In the genomic region with DNA sequence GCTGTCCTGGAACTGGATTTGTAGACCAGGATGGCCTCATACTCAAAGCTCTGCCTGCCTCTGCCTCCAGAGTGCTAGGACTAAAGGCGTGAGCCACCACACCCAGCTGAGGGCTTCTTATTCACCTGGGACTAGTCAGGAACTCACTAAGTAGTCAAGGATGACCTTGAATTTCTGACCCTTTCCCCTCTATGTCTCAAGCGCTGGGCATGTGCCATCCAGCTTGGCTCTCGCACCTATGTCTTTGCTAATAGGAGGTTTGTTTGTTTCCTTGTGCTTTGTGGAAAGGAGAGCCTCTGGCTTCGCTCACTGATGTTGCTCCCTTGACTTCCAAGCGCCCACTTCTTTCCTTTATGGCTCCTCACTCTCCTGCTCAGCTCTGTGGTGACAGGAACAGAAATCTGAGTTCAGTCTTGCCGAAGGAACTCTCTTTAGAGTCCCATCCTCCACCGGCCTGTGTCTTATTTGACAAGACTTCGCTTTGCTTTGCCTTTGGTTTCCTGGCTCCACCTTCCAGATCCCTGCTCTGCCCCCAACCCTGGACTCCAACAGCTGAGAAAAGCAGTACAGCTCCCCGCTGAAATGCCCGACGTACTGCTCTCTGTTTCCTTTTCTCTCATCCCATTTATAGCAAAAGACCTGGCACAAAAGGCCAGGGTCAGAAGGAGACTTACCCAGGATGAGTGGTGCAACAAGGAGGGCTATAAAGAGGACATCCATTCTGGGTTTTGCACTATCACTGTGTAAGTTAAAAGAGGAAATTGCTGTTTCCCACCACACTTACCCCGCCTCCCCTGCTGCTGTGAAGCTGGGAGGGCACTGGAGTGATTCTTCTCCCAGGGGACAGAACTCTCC, we compare ENCODE assay signal across 9 mouse cellular contexts. TPM values are rescaled to one million over a fixed set of nuclear protein-coding genes. Genes with fewer than 3 reads are reported as not detected.
DNase-seq lines count a peak whose midpoint lies in the region; ATAC-seq and TF ChIP-seq lines count a peak whose summit lies in the region.
"Had no signal": no experiment of that assay in that cellular context is flagged by ENCODE, and none has a peak within 500 bp of the region (broad histone marks: within the 10 kb centered on the region; RNA-seq: fewer than 3 reads in every experiment).

A gene (minus strand): TSS at position 795 of the 855 bp plus-strand sequence.

- peak within 1 kb of the TSS; percentile 49 for H3K4me2 ChIP-seq in stomach, embryonic 16.5 days (ENCODE audit: low read depth, low read length)

- peaks cover 31% of the 10 kb centered on the region for H3K4me1 ChIP-seq in bone marrow macrophage, adult 2 months (ENCODE audit: control insufficient read depth, insufficient read depth, low read length)
- peaks cover 12% of the 10 kb centered on the region for H3K4me1 ChIP-seq in stomach, embryonic 16.5 days (ENCODE audit: control insufficient read depth, insufficient read depth, low read length)

- H3K4me3 ChIP-seq in bone marrow macrophage, adult 2 months (ENCODE audit: insufficient read depth, low read length) = peak within 1 kb of the TSS; percentile 58
- H3K4me3 ChIP-seq in stomach, embryonic 16.5 days (replicated peaks; ENCODE audit: low read length) = peak within 1 kb of the TSS; percentile 43

- H3K36me3 ChIP-seq in stomach, embryonic 16.5 days (ENCODE audit: control insufficient read depth, insufficient read depth, low read length) = no peaks in the 10 kb centered on the region

- WGBS in stomach, embryonic 16.5 days = 18% methylated on average over 12 of the region's 12 CpGs

- TF ChIP-seq POLR2A in bone marrow macrophage, adult 2 months (IDR thresholded peaks at IDR 0.05; ENCODE audit: borderline replicate concordance, low read depth, low read length) = no peak

- peak; percentile 62 for ATAC-seq in megakaryocyte, adult 5-6 weeks (ENCODE audit: poor library complexity, severe bottlenecking)
- peak; percentile 23; the same call in 1 of the 2 replicates for ATAC-seq in stomach, embryonic 16.5 days (ENCODE audit: insufficient read depth, low FRiP score)
- ATAC-seq: Patski had no signal

- peak within 1 kb of the TSS; percentile 83 for H3K27ac ChIP-seq in bone marrow macrophage, adult 2 months (ENCODE audit: insufficient read depth, low read depth, low read length)
- H3K27ac ChIP-seq in stomach, embryonic 16.5 days (ENCODE audit: low read length) = peak within 1 kb of the TSS; percentile 94

- H3K27me3 ChIP-seq in stomach, embryonic 16.5 days (ENCODE audit: control insufficient read depth, insufficient read depth, low read length) = no peaks in the 10 kb centered on the region
- H3K27me3 ChIP-seq: Patski had no signal

- H3K9ac ChIP-seq in stomach, embryonic 16.5 days (ENCODE audit: low read length) = peak within 1 kb of the TSS; percentile 63

- TF ChIP-seq CTCF in bone marrow macrophage, adult 2 months (IDR thresholded peaks at IDR 0.05; ENCODE audit: low read depth, low read length) = no peak

- H3K9me3 ChIP-seq in stomach, embryonic 16.5 days (replicated peaks; ENCODE audit: control insufficient read depth, low read length) = no peaks in the 10 kb centered on the region

- DNase-seq in gastrocnemius, postnatal 10 days = no peak
- DNase-seq in gastrocnemius, adult 18-20 months (ENCODE audit: low spot score) = no peak
- peak; percentile 60 for DNase-seq in heart, adult 8-10 months (ENCODE audit: low spot score)
- DNase-seq in kidney, postnatal 10 days = peak; percentile 69
- no peak for DNase-seq in cerebellum, postnatal 4 days (ENCODE audit: low spot score in 2 of 2)

RNA-seq across cellular contexts. Expression of the gene that starts here (rescaled TPM):
- total RNA-seq in gastrocnemius, postnatal 10 days (2021) = 10 to 100 TPM; 15.7 to 20.8 TPM
- total RNA-seq in gastrocnemius, adult 18-20 months (2021) = 1 to 10 TPM; 1.7 to 2.2 TPM
- 145 and 162 TPM in 2 replicates for polyA plus RNA-seq in bone marrow macrophage, adult 2 months (2012; ENCODE audit: insufficient read depth, insufficient read length, missing spikeins)
- total RNA-seq in heart, adult 8-10 months (2022) = 10 to 100 TPM in 2 of 4 experiments, 1 to 10 TPM in 2; 6.3 to 12.0 (median 8.4) TPM
- 88.2 and 97.9 TPM in 2 replicates for total RNA-seq in megakaryocyte, adult 5-6 weeks (2015)
- 114 and 117 TPM in 2 replicates for total RNA-seq in megakaryocyte, adult 5-6 weeks (2017)
- 28.8 and 30.0 TPM in 2 replicates for polyA plus RNA-seq in stomach, embryonic 16.5 days (2015; fragmentation: Nextera tagmentation; extraction: Ambion mirVana)

Comparison
In these comparisons a context has a peak if more than half of its experiments do, and no peak if none do; other contexts are left out.
1. RNA of the gene that starts here (total RNA-seq): 88.2 to 117 TPM in megakaryocyte, adult 5-6 weeks; 15.7 to 20.8 TPM in gastrocnemius, postnatal 10 days, 6.3 to 12.0 TPM in heart, adult 8-10 months and 1.7 to 2.2 TPM in gastrocnemius, adult 18-20 months; every median in the first group is over 4 times any median in the second.
2. DNase-seq: peak in heart, adult 8-10 months (single experiment) and kidney, postnatal 10 days (single experiment); none in gastrocnemius, postnatal 10 days (single experiment), gastrocnemius, adult 18-20 months (single experiment) and cerebellum, postnatal 4 days (0 of 2).